Mouse (Mus musculus) T-cell, adult 2 months (primary cell): Measurements from ENCODE around the gene Ptprb.

Source experiments
- DNase-seq: peaks from one replicate; pipeline ENCODE4 v3.0.0; 2022; ENCODE audit warnings: low spot score

The Ptprb gene

GRCm38 (mm10) chr10:116275280-116275679 is at the start of gene Ptprb:
TSS of gene Ptprb (plus strand) at chr10:116275523.
- no peak for DNase-seq

- no peak for DNase-seq
Measured at GRCm38 (mm10) chr10:116235299-116235698, 40.0 kb upstream of the Ptprb start.

- no peak for DNase-seq
Measured at GRCm38 (mm10) chr10:116242200-116242599, 33.1 kb upstream of the Ptprb start.

- no peak for DNase-seq
Measured at GRCm38 (mm10) chr10:116243373-116243772, 31.9 kb upstream of the Ptprb start.

- no peak for DNase-seq
Measured at GRCm38 (mm10) chr10:116245632-116246031, 29.7 kb upstream of the Ptprb start.

- DNase-seq = no peak
Measured at GRCm38 (mm10) chr10:116252668-116253067, 22.7 kb upstream of the Ptprb start.

- no peak for DNase-seq
Measured at GRCm38 (mm10) chr10:116253972-116254371, 21.4 kb upstream of the Ptprb start.

- DNase-seq = no peak
Measured at GRCm38 (mm10) chr10:116259298-116259697, 16.0 kb upstream of the Ptprb start.

GRCm38 (mm10) chr10:116260658-116261433 is 14.5 kb upstream of the Ptprb start:
- no peak for DNase-seq

GRCm38 (mm10) chr10:116261559-116261958 is 13.8 kb upstream of the Ptprb start:
- DNase-seq = no peak

- no peak for DNase-seq
Measured at GRCm38 (mm10) chr10:116264521-116264920, 10.8 kb upstream of the Ptprb start.

GRCm38 (mm10) chr10:116266561-116267433 is 8.5 kb upstream of the Ptprb start:
- no peak for DNase-seq

GRCm38 (mm10) chr10:116267434-116267822 is 7.9 kb upstream of the Ptprb start:
- no peak for DNase-seq

- no peak for DNase-seq
Measured at GRCm38 (mm10) chr10:116268343-116268742, 7.0 kb upstream of the Ptprb start.

GRCm38 (mm10) chr10:116270646-116271469 is 4.5 kb upstream of the Ptprb start:
- DNase-seq = no peak

- DNase-seq = no peak
Measured at GRCm38 (mm10) chr10:116271470-116271915, 3.8 kb upstream of the Ptprb start.

GRCm38 (mm10) chr10:116272156-116272555 is 3.2 kb upstream of the Ptprb start:
- DNase-seq = no peak

- no peak for DNase-seq
Measured at GRCm38 (mm10) chr10:116286697-116287344, 11.5 kb downstream of the Ptprb start.

- no peak for DNase-seq
Measured at GRCm38 (mm10) chr10:116288130-116288529, 12.8 kb downstream of the Ptprb start.

- DNase-seq = no peak
Measured at GRCm38 (mm10) chr10:116290483-116290882, 15.2 kb downstream of the Ptprb start.

- no peak for DNase-seq
Measured at GRCm38 (mm10) chr10:116291153-116291755, 15.9 kb downstream of the Ptprb start.
